Mouse (Mus musculus) heart, embryonic 16.5 days (tissue): Measurements from ENCODE around the gene Llgl2. TPM values are rescaled to one million over a fixed set of nuclear protein-coding genes. Genes with fewer than 3 reads are reported as not detected.

ENCODE experiments used
- ATAC-seq: fragments of 200-750 bp; cut with Nextera tagmentation; replicated peaks from 2 replicates; pipeline ENCODE4 v1.8.0; 2017; ENCODE audit warnings: moderate number of reproducible peaks; ENCODE audit not compliant: insufficient read depth, low FRiP score; ENCODE audit errors: extremely low read depth
- H3K27ac ChIP-seq: fragments of 300-500 bp; sonication (generic); 2 replicates; pipeline ENCODE4 v1.5.1; 2014; ENCODE audit warnings: mild to moderate bottlenecking, low read length, control low read depth, moderate library complexity
- H3K27me3 ChIP-seq: fragments of 300-500 bp; sonication (generic); 2 replicates; pipeline ENCODE4 v1.6.1; 2014; ENCODE audit warnings: low read length, mixed read lengths; ENCODE audit not compliant: control insufficient read depth, insufficient read depth
- H3K36me3 ChIP-seq: fragments of 300-500 bp; sonication (generic); 2 replicates; pipeline ENCODE4 v1.6.1; 2014; ENCODE audit not compliant: control insufficient read depth, insufficient read depth
- H3K4me1 ChIP-seq: fragments of 300-500 bp; sonication (generic); 2 replicates; pipeline ENCODE4 v1.6.1; 2014; ENCODE audit warnings: low read length, mixed read lengths; ENCODE audit not compliant: control insufficient read depth, insufficient read depth
- H3K4me2 ChIP-seq: fragments of 300-500 bp; sonication (generic); 2 replicates; pipeline ENCODE4 v1.6.1; 2014; ENCODE audit warnings: low read depth, mild to moderate bottlenecking, control low read depth, low read length
- H3K4me3 ChIP-seq: fragments of 300-500 bp; sonication (generic); 2 replicates; pipeline ENCODE4 v1.5.1; 2014; ENCODE audit warnings: mild to moderate bottlenecking, control low read depth, low read length
- H3K9ac ChIP-seq: fragments of 300-500 bp; sonication (generic); 2 replicates; pipeline ENCODE4 v1.6.1; 2014; ENCODE audit warnings: low read length, control low read depth
- H3K9me3 ChIP-seq: fragments of 300-500 bp; sonication (generic); replicated peaks from 2 replicates; pipeline ENCODE4 v1.6.1; 2016; ENCODE audit warnings: low read length; ENCODE audit not compliant: control insufficient read depth
- WGBS: fragments of 180-500 bp; shearing (Covaris S2); extraction: QIAGEN DNeasy Blood & Tissue Kit; methylation state at CpG from one replicate; pipeline ENCODE4 v1.1.7; 2014; 5-methylcytosine and 5-hydroxymethylcytosine counted together
- polyA plus RNA-seq: library from polyadenylated mRNA; unstranded; fragments of >200 nt; fragmentation: Nextera tagmentation; extraction: Ambion mirVana; gene quantifications from 2 replicates; pipeline ENCODE4 v1.2.1, GENCODE M21; 2015

The Llgl2 gene
- polyA plus RNA-seq, 1 experiment from 2014 or later: 17.7 TPM

- Histone ChIP-seq H3K27me3 (no peaks in the 10 kb centered on the region), H3K36me3 (peaks cover 18% of the 10 kb centered on the region), H3K9me3 (no peaks in the 10 kb centered on the region), H3K4me1 (no peaks in the 10 kb centered on the region; the same call in 1 of the 2 replicates), H3K27ac (no peak overlapping the region), H3K4me3 (no peak overlapping the region), H3K9ac (no peak overlapping the region), H3K4me2 (no peak overlapping the region)
- WGBS: 72% methylated on average over 6 of the region's 6 CpGs
- ATAC-seq: no peak
Observed at GRCm38 (mm10) chr11:115786473-115786872, 37.4 kb upstream of the Llgl2 start.

GRCm38 (mm10) chr11:115789787-115790186 lies 34.1 kb upstream of the Llgl2 start:
- H3K36me3 ChIP-seq: peaks cover 48% of the 10 kb centered on the region
- no peaks in the 10 kb centered on the region for H3K27me3 ChIP-seq
- no peak overlapping the region for H3K27ac ChIP-seq
- H3K9me3 ChIP-seq: no peaks in the 10 kb centered on the region
- 92% methylated on average over 7 of the region's 7 CpGs for WGBS
- no peaks in the 10 kb centered on the region; the same call in 1 of the 2 replicates for H3K4me1 ChIP-seq
- ATAC-seq: no peak
- no peak overlapping the region for H3K4me2 ChIP-seq
- no peak overlapping the region for H3K4me3 ChIP-seq
- H3K9ac ChIP-seq: no peak overlapping the region

- Histone ChIP-seq H3K27me3 (no peaks in the 10 kb centered on the region), H3K4me1 (no peaks in the 10 kb centered on the region), H3K9ac (no peak overlapping the region), H3K36me3 (peaks cover 66% of the 10 kb centered on the region), H3K27ac (no peak overlapping the region), H3K4me3 (no peak overlapping the region), H3K4me2 (no peak overlapping the region), H3K9me3 (no peaks in the 10 kb centered on the region)
- 93% methylated on average over 16 of the region's 16 CpGs for WGBS
- ATAC-seq: no peak
Observed at GRCm38 (mm10) chr11:115791919-115792318, 31.9 kb upstream of the Llgl2 start.

GRCm38 (mm10) chr11:115792353-115792752 lies 31.5 kb upstream of the Llgl2 start:
- H3K4me2 ChIP-seq: no peak overlapping the region
- H3K36me3 ChIP-seq: peaks cover 71% of the 10 kb centered on the region
- H3K4me3 ChIP-seq: no peak overlapping the region
- H3K27ac ChIP-seq: no peak overlapping the region
- WGBS: 76% methylated on average over 14 of the region's 14 CpGs
- no peak overlapping the region for H3K9ac ChIP-seq
- H3K27me3 ChIP-seq: no peaks in the 10 kb centered on the region
- no peak for ATAC-seq
- H3K9me3 ChIP-seq: no peaks in the 10 kb centered on the region
- H3K4me1 ChIP-seq: no peaks in the 10 kb centered on the region

- Histone ChIP-seq H3K9me3 (no peaks in the 10 kb centered on the region), H3K27me3 (no peaks in the 10 kb centered on the region), H3K4me1 (no peaks in the 10 kb centered on the region), H3K36me3 (peaks cover 79% of the 10 kb centered on the region), H3K27ac (no peak overlapping the region), H3K4me2 (no peak overlapping the region), H3K9ac (no peak overlapping the region), H3K4me3 (no peak overlapping the region)
- 78% methylated on average over 15 of the region's 15 CpGs for WGBS
- ATAC-seq: no peak
Observed at GRCm38 (mm10) chr11:115796898-115797297, 27.0 kb upstream of the Llgl2 start.

- H3K9ac ChIP-seq: no peak overlapping the region
- H3K4me3 ChIP-seq: no peak overlapping the region
- WGBS: 66% methylated on average over 9 of the region's 9 CpGs
- no peak overlapping the region for H3K27ac ChIP-seq
- no peaks in the 10 kb centered on the region for H3K27me3 ChIP-seq
- H3K36me3 ChIP-seq: peaks cover 79% of the 10 kb centered on the region
- no peaks in the 10 kb centered on the region for H3K9me3 ChIP-seq
- no peak for ATAC-seq
- no peaks in the 10 kb centered on the region for H3K4me1 ChIP-seq
- H3K4me2 ChIP-seq: no peak overlapping the region
Observed at GRCm38 (mm10) chr11:115797665-115798064, 26.2 kb upstream of the Llgl2 start.

GRCm38 (mm10) chr11:115800981-115801380 lies 22.9 kb upstream of the Llgl2 start:
- Histone ChIP-seq H3K27ac (no peak overlapping the region), H3K9ac (no peak overlapping the region), H3K4me3 (no peak overlapping the region), H3K4me2 (no peak overlapping the region), H3K36me3 (peaks cover 77% of the 10 kb centered on the region), H3K4me1 (peaks cover 4% of the 10 kb centered on the region; the same call in 1 of the 2 replicates), H3K9me3 (no peaks in the 10 kb centered on the region), H3K27me3 (no peaks in the 10 kb centered on the region)
- ATAC-seq: no peak
- 92% methylated on average over 18 of the region's 18 CpGs for WGBS

GRCm38 (mm10) chr11:115803072-115803709 lies 20.7 kb upstream of the Llgl2 start:
- Histone ChIP-seq H3K27me3 (no peaks in the 10 kb centered on the region), H3K4me3 (no peak overlapping the region), H3K27ac (no peak overlapping the region), H3K9me3 (no peaks in the 10 kb centered on the region), H3K4me2 (no peak overlapping the region), H3K9ac (0 out of 2 replicates have a peak overlapping the region, but pooled peaks have one; percentile 5), H3K36me3 (peaks cover 72% of the 10 kb centered on the region), H3K4me1 (peaks cover 15% of the 10 kb centered on the region)
- WGBS: 78% methylated on average over 24 of the region's 24 CpGs
- ATAC-seq: no peak

- Histone ChIP-seq H3K36me3 (peaks cover 64% of the 10 kb centered on the region), H3K4me2 (no peak overlapping the region), H3K27me3 (no peaks in the 10 kb centered on the region), H3K4me1 (peaks cover 33% of the 10 kb centered on the region), H3K4me3 (no peak overlapping the region), H3K27ac (no peak overlapping the region), H3K9me3 (no peaks in the 10 kb centered on the region), H3K9ac (no peak overlapping the region)
- WGBS: 97% methylated on average over 7 of the region's 7 CpGs
- ATAC-seq: no peak
Observed at GRCm38 (mm10) chr11:115805005-115805404, 18.8 kb upstream of the Llgl2 start.
